Mouse (Mus musculus): Measurements from ENCODE around the gene Cfap36.

DNA sequence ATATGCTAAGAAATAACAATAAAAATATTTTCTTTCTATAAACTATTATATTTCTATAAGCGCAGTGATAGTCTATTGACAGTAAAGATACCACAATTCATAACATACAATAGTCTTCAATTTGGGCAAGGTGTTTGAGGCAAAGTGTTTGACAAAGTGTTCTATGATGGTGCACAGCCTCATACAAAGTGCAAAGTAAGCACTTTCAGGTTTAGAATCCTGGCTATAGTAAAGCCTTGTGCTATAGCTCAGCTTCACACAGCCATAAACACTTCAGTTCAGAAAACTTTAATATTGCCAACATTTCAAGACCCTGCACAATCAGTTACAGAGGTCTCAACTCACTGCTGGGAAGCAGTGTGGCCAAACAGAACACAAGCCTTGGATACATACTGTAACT, 7.9 kb downstream of the Cfap36 start:
- TF ChIP-seq USF1 (IDR thresholded peaks at IDR 0.05; ENCODE audit: low read depth) (no peak), POLR2A (IDR thresholded peaks at IDR 0.05; ENCODE audit: insufficient read length, low read depth) (no peak), TCF12 (IDR thresholded peaks at IDR 0.05; ENCODE audit: insufficient read depth, poor library complexity, severe bottlenecking) (no peak), SRF (IDR thresholded peaks at IDR 0.05; ENCODE audit: control insufficient read depth, insufficient read length, low read depth) (no peak), MAX (IDR thresholded peaks at IDR 0.05; ENCODE audit: low read depth) (no peak)
